Mouse (Mus musculus) bone marrow macrophage, adult 2 months (primary cell): ENCODE data around the gene Lsm3. TPM values are rescaled to one million over a fixed set of nuclear protein-coding genes. Genes with fewer than 3 reads are reported as not detected.

ENCODE experiments used
- H3K27ac ChIP-seq: 2 replicates; pipeline ENCODE4 v1.5.1; 2012; ENCODE audit warnings: low read depth, low read length; ENCODE audit not compliant: insufficient read depth
- H3K4me1 ChIP-seq: 2 replicates; pipeline ENCODE4 v1.6.1; 2012; ENCODE audit warnings: low read length; ENCODE audit not compliant: control insufficient read depth, insufficient read depth
- H3K4me3 ChIP-seq: 2 replicates; pipeline ENCODE4 v1.5.1; 2012; ENCODE audit warnings: mild to moderate bottlenecking, low read length, moderate library complexity; ENCODE audit not compliant: insufficient read depth
- CTCF ChIP-seq: IDR thresholded peaks from 2 replicates; pipeline ENCODE4 v1.5.1; 2012; ENCODE audit warnings: low read depth, mild to moderate bottlenecking, low read length, moderate library complexity
- POLR2A ChIP-seq: IDR thresholded peaks from 2 replicates; pipeline ENCODE4 v1.6.1; 2012; ENCODE audit warnings: mild to moderate bottlenecking, low read depth, low read length, borderline replicate concordance
- polyA plus RNA-seq: library from polyadenylated mRNA; stranded (reverse); fragments of >200 nt; gene quantifications from 2 replicates; pipeline ENCODE4 v1.2.4, GENCODE M21; 2012; ENCODE audit not compliant: missing spikeins, insufficient read depth, insufficient read length

Gene Lsm3
- polyA plus RNA-seq = 65.3 and 70.2 TPM in 2 replicates

- TF ChIP-seq CTCF (no peak), POLR2A (no peak)
- Histone ChIP-seq H3K27ac (peak within 1 kb of the TSS; percentile 26), H3K4me1 (peaks cover 17% of the 10 kb centered on the region), H3K4me3 (peak within 1 kb of the TSS; percentile 94)
Measured at GRCm38 (mm10) chr6:91515545-91516449, at the start of gene Lsm3, which contains the start of gene Xpc. TSS of gene Lsm3 (plus strand) at chr6:91515928. TSS of gene Xpc (minus strand) at chr6:91515888.

DNA sequence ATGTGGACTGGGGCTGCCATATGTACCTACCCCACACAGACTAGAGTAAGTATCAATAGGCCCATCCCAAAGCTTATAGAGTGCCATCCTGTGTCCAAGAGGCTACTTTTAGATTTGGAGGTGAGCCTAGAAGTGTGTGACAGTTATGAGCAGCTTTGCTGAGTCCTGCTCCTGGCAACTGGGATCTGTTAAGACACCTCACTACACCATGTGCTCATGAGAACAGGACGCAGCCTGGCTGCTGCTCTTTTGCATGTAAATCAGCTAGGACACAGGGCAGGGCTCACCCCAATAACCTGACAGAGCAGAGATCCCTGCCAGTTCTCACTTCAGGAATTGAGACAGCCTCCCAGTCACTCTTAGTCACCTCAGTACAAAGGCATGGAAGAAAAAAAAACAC is 48.6 kb upstream of the Lsm3 start:
- Histone ChIP-seq H3K4me1 (0 out of 2 replicates have a peak, but pooled peaks cover 8% of the 10 kb centered on the region), H3K27ac (no peak overlapping the region), H3K4me3 (no peak overlapping the region)
- TF ChIP-seq POLR2A = no peak
- no peak for TF ChIP-seq CTCF

DNA sequence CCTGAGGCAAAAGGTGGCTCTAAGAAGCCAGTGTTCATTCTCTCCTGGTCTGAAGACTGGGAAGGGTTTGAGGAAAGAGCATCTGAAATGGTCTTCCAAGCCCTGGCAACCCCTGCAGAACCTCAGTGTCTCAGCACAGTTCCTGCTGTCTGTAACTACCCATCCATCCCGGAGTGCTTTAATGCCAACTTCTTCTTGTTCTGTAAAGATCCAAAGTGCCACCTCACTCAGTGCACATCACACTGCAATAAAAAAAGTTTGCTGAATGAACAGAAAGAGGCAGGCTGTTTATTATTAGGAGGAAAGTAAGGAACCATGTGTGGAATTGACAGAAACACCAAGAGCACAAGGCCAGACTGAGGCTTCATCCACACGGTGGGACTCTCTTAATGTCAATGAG is 45.0 kb upstream of the Lsm3 start:
- TF ChIP-seq CTCF (no peak), POLR2A (no peak)
- peaks cover 18% of the 10 kb centered on the region for H3K4me1 ChIP-seq
- no peak overlapping the region for H3K4me3 ChIP-seq
- no peak overlapping the region for H3K27ac ChIP-seq

- H3K4me1 ChIP-seq = peaks cover 24% of the 10 kb centered on the region
- H3K4me3 ChIP-seq = peak overlapping the region; percentile 73
Measured at GRCm38 (mm10) chr6:91471427-91471826, 44.3 kb upstream of the Lsm3 start.

DNA sequence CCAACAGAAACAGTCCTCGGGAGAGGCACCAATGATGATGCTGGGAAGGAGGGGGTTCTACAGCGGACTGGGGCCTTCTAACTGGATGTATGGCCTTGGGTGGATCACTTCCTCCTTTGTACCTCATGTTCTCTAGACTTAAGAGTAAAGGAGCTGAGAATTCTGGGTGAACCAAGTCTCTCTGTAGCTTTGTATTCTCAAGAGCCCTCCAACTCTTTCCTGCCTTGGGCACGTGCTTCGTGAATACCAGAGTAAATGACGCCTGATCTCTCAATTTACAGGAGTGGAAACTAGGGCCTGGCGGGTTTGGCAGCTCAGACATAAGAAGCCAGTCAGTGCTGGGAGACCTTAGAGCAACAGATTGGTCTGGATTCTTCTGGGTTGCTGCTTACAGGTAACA is 43.4 kb upstream of the Lsm3 start:
- Histone ChIP-seq H3K4me3 (peak overlapping the region; percentile 73), H3K27ac (peak overlapping the region; percentile 80), H3K4me1 (peaks cover 29% of the 10 kb centered on the region)
- TF ChIP-seq POLR2A (no peak), CTCF (no peak)

More at GRCm38 (mm10) chr6:91471427-91471826, 44.3 kb upstream of the Lsm3 start:
- H3K27ac ChIP-seq = 0 out of 2 replicates have a peak overlapping the region, but pooled peaks have one; percentile 80

GRCm38 (mm10) chr6:91472868-91473804 is 42.6 kb upstream of the Lsm3 start, which contains the start of the genes Chchd4 and Tmem43:
TSS of gene Chchd4 (minus strand) at chr6:91473546.
TSS of gene Tmem43 (plus strand) at chr6:91473703.
- peaks cover 29% of the 10 kb centered on the region for H3K4me1 ChIP-seq
- H3K4me3 ChIP-seq = peak within 1 kb of the TSS; percentile 75
- TF ChIP-seq POLR2A (no peak), CTCF (no peak)
- H3K27ac ChIP-seq = peak within 1 kb of the TSS; percentile 80

DNA sequence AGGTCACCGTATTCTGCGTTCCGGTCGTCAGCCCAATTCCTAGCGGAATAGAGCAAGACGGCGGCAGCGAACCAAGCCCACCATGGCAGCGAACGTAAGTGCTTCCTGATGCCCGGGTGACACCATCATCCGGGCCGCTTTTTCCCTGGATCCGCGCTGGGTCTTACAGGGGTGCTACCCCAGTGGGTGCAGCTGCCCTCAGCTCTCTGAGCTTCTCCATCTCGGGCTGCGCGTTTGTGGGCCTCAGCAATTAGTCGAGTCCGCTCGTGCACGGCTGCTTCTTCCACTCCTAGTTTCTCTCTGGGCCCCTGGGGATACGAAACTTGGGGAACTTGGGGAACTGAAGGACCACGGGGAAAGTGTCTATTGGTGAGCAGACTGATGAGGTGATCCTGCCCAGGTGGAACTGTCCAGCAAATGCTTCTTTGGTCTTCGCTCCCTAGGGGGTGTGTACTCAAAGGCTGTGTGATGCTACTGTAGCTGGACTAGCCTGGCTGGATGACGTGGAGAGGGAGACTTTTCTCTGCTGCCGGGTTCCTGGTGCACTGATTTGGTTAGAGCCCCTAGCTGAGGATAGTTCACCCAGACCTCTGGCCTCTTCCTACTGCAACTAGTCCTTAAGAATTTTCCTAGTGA is 41.8 kb upstream of the Lsm3 start:
- H3K4me1 ChIP-seq = peaks cover 29% of the 10 kb centered on the region
- H3K4me3 ChIP-seq = peak overlapping the region; percentile 75
- H3K27ac ChIP-seq = peak overlapping the region; percentile 30
- no peak for TF ChIP-seq POLR2A
- TF ChIP-seq CTCF = no peak

DNA sequence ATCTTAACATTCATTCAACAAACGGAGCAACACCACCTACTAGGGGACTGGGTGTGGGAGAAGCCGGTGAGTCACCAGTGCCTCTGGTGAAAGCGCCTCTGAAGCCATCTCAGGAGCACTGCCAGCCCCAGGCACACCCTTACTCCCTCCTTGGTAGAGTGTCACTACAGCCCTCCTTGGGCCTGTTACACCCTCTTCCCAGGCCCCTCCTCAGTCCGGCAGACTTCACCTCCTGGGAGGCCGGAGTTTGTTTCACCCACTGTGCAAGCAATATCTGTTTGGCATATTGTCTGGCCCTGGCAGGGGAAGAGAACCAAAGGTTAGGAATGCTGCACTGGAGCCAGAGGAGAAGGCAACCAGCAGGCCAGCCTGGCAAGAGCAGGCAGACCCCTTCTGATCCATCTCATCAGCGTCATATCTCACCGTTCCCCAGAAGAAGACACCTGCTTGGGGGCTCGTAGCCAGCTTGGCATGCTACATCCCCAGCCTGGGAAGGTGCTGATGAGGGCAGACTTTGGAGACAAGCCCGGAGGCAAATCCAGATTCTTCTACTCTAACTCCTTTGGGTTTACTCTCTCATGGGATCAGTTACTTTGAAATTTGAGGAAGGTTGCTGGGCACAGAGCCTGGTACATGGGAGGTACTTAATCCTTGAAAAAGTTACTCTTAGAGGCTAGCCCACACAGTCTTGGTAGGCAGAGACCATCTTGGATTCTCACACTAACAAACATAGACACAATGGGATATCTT is 41.1 kb upstream of the Lsm3 start:
- TF ChIP-seq POLR2A (no peak), CTCF (no peak)
- peak overlapping the region; percentile 75 for H3K4me3 ChIP-seq
- H3K4me1 ChIP-seq = peaks cover 29% of the 10 kb centered on the region
- peak overlapping the region; percentile 30; the same call in 1 of the 2 replicates for H3K27ac ChIP-seq

- H3K27ac ChIP-seq = peak overlapping the region; percentile 3; the same call in 1 of the 2 replicates
- no peak for TF ChIP-seq POLR2A
- no peak for TF ChIP-seq CTCF
Measured at GRCm38 (mm10) chr6:91476541-91476940, 39.2 kb upstream of the Lsm3 start.

More at GRCm38 (mm10) chr6:91476541-91476940, 39.2 kb upstream of the Lsm3 start:
- Histone ChIP-seq H3K4me3 (no peak overlapping the region), H3K4me1 (peaks cover 23% of the 10 kb centered on the region)
